Mouse (Mus musculus): ENCODE measurements around the gene Irgc1. TPM values are rescaled to one million over a fixed set of nuclear protein-coding genes. Genes with fewer than 3 reads are reported as not detected.
"Not testable (repeated sequence)": the region's sequence is repeated elsewhere in the genome, so short reads cannot be mapped to it uniquely, and the experiment has no call there.

Irgc1 gene
- under 1 TPM in 1 of 4 experiments, not detected in 3; 0.21 TPM for total RNA-seq (2022)

- DNase-seq (ENCODE audit: low spot score in 2 of 2), result no peak
Observed at GRCm38 (mm10) chr7:24451855-24452311, at the start of gene Irgc1. TSS of gene Irgc1 (minus strand) at chr7:24452297.

DNA sequence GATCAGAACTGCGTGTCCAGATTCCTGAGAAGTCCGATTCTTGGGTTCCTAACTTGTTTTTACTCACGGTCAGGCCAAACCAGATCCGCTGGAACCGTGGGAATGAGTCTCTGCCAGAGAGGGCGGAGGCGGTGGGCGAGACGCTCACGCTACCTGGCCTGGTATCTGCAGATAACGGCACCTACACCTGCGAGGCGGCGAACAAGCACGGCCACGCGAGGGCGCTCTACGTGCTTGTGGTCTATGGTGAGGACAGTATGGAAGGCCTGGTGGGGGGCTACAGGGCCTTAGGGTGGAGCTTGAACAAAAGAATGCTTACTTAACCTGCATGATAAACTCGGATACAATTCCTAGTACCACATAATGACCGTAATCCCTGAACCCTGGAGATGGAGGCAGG lies 49.4 kb upstream of the Irgc1 start:
- no peak for DNase-seq (ENCODE audit: low spot score in 2 of 2)

GRCm38 (mm10) chr7:24500929-24501328 lies 48.8 kb upstream of the Irgc1 start:
- no peak for DNase-seq (ENCODE audit: low spot score in 2 of 2)

DNA sequence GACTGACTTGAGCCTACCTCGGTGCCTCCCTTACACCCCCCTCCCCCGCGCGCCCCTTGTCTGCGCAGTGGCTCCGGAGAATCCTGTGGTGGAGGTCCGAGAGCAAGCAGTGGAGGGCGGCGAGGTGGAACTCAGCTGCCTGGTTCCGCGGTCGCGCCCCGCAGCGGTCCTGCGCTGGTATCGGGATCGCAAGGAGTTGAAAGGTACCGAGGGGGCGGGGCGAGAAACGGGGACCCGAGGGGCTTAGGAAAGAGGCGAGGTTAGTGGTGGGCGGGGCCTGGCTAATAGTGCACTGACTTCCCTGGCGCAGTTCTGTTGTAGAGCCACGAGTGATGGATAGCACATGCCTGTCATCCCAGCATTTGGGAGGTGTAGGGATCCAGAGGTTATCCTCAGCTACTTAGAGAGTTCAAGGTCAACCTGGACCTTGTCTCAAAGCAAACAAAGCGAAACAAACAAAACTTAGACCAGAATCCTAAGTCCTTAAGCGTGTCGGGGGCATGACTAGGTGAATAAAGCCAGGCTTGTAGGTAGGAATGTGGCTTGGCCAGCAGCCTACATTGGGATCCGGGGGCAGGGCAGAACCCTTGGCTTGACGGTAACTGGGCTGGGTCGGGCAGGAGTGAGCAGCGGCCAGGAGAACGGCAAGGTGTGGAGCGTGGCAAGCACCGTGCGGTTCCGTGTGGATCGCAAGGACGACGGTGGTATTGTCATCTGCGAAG lies 47.9 kb upstream of the Irgc1 start:
- no peak for DNase-seq (ENCODE audit: low spot score in 2 of 2)

DNA sequence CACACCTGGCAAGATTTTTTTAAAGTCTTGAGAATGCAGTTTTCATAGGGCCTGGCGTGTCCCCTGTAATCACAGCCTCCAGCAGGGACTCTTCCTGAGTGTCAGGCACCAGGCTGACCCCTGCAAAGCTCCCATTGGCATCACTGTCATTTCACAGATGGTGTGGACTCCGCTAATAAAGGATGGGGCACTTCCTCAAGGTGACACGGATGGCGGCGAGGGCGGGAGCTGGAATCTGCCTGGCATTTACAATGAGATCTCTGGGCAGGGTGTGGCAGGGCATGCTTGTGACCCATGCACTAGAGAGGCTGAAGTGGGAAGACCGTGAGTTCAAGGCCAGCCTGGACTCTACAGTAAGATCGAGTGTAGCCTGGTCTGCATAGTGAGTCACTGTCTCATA lies 36.2 kb upstream of the Irgc1 start:
- DNase-seq (ENCODE audit: low spot score in 2 of 2), result no peak

- DNase-seq (ENCODE audit: low spot score in 2 of 2), result no peak
Observed at GRCm38 (mm10) chr7:24487403-24487802, 35.3 kb upstream of the Irgc1 start.

DNA sequence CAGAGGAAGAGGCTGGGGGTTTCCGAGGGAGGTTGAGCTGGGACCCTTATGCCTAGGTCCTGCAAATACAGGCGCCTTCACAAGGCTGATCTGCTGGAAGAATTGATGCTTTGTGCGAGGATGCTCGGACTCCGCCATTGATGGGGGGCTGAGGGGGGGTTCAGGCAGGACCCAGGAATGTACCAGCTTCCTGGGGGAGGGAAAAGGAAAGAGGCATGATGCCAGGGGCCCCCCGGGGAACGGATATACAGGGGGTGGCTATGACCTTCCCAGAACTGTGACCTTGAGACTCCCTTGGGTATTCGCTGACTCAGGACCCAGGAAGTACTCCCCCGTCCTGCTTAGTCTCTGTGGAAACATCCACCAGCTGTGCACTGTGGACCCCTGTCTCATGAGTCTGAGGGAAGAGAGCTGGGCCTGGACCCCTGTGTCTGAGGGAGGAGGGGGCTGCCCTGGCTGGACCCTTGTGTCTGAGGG lies 34.6 kb upstream of the Irgc1 start:
- no peak for DNase-seq (ENCODE audit: low spot score in 2 of 2)

DNA sequence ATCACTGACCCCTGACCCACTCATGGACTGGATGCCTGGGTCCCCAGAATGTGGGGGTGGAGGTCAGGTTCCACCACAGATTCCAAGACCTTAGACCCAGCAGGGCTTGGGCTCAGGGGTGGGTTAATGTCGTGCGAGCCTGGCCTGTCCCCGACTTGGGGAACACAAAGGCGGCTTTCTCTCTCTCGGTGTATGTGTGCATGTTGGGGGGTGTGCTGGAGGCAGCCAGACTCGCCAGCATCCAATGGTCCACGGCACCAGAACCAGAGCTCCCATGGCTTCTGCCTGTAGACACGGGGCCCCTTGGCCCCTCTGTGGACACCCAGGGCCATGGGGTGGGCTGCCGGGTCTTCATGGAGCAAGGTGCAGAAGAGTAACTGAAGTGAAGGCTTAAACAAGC lies 33.4 kb upstream of the Irgc1 start:
- DNase-seq (ENCODE audit: low spot score in 2 of 2), result no peak

GRCm38 (mm10) chr7:24483291-24483690 lies 31.2 kb upstream of the Irgc1 start:
- not testable (repeated sequence) for DNase-seq (ENCODE audit: low spot score in 2 of 2)

DNA sequence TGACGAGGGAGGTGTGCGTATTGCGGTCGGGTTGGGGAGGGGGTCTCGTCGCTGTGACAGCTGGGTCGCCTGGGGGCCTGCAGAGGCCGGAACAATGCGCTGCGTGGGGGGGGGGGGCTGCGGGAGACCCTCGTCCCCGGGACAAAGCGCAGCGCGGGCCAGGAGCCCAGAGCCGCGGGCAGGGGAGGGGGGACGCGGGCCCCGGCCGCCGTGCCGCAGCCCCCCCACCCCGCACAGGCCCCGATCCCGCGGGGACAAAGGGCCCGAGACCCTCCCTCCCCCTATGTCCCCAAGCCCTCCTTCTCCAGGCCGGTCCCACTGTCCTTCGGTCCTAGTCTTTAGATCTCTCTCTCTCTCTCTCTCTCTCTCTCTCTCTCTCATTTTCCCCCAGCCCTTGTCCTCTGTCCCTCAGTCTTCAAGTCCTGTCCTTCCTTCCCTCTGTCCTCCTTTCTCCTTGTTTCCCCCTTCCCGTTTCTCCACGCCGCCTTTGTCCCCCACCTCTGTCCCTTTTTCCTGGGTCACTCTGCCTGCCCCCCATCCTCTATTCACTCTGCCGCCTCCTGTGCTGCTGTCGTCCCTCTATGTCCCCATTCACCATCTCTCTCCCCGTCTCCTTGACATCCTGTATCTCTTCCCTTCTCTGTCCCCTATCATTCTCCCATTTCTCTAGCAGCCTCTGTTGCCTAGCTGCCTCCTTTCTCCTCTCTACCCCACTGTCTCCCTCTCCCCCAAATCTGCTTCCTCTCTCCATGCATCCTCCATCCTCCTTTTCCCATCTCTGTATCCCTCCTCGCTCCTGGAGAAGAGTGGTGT lies 30.3 kb upstream of the Irgc1 start:
- DNase-seq (ENCODE audit: low spot score in 2 of 2), result no peak

DNA sequence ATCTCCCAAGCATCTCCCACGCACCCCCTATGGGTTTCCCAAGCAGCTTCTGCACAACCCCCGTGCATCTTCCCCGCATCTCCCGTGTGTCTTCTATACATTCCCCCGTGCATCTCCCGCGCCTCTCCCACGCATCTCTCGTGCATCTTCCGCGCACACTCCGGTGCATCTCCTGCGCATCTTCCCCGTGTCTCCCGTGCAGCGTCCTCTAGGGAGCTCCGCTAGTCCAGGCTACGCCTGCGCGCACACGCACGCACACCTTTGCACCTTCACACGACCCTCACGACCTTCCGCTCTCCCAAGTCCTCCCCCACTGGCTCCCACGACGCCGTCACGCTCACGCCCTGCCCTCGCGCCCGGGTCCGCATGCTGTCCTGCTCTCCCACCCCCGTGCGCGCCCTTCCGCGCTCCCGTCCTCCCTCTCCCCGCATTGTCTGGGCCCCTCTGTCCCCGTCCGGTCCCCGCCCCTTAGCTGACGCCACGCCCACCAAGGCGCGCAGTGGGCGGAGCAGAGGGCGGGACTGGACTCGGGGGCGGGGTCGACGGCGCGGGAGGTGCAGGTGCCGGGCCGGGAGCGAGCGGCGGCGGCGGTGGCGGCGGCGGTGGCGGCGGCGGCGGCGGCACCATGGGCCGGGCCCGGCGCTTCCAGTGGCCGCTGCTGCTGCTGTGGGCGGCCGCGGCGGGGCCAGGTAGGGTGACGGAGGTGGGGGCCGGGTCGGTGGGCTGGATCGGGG lies 29.5 kb upstream of the Irgc1 start, which contains the start of gene Cadm4:
Gene Cadm4, plus strand, starts transcription at position 550 of the 734 bp plus-strand sequence.
- DNase-seq (ENCODE audit: low spot score in 2 of 2), result peak; percentile 82 to 86

- no peak for DNase-seq (ENCODE audit: low spot score in 2 of 2)
Observed at GRCm38 (mm10) chr7:24480986-24481473, 28.9 kb upstream of the Irgc1 start.

- peak in 1 of 2 experiments; percentile 77 for DNase-seq (ENCODE audit: low spot score in 2 of 2)
Observed at GRCm38 (mm10) chr7:24480121-24480941, 28.2 kb upstream of the Irgc1 start.

DNA sequence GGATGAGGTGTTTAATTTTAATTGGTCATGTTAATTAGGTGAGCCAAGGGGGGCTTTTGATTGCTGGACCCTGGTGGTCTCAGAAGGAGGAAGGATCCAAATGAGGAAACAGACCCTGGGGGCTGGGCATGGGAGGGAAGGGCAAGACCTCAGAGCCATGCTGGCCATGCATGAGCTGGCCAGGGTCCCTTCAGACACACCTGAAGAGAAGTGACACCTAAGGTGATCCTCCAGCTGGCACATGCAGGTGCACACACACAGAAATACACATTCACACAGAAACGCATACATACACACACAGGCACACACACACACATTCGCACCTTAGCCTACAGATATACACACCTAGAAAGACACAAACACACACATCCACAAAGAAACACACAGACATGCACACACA lies 27.6 kb upstream of the Irgc1 start:
- no peak for DNase-seq (ENCODE audit: low spot score in 2 of 2)

- no peak for DNase-seq (ENCODE audit: low spot score in 2 of 2)
Observed at GRCm38 (mm10) chr7:24478911-24479310, 26.8 kb upstream of the Irgc1 start.

DNA sequence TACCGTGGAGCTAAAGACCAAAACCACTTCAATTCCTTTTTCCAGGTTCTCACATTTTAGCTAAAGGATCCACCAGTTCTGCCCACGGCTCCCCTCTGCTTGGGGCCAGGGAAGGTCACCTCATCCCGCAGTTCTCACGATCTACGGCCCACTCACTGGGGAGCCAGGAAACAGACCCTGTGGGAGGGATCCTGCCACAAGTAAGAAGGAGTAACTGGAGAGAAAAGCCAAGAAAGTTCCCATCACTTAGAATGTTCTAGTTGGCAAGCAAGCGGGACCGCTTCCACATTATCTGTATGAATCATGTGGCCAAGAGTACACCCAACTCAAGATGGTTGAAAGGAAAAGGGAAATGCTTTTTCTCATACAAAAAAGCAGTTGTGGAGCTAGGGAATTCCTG lies 24.8 kb upstream of the Irgc1 start:
- no peak for DNase-seq (ENCODE audit: low spot score in 2 of 2)

- no peak for DNase-seq (ENCODE audit: low spot score in 2 of 2)
Observed at GRCm38 (mm10) chr7:24476338-24476737, 24.2 kb upstream of the Irgc1 start.

DNA sequence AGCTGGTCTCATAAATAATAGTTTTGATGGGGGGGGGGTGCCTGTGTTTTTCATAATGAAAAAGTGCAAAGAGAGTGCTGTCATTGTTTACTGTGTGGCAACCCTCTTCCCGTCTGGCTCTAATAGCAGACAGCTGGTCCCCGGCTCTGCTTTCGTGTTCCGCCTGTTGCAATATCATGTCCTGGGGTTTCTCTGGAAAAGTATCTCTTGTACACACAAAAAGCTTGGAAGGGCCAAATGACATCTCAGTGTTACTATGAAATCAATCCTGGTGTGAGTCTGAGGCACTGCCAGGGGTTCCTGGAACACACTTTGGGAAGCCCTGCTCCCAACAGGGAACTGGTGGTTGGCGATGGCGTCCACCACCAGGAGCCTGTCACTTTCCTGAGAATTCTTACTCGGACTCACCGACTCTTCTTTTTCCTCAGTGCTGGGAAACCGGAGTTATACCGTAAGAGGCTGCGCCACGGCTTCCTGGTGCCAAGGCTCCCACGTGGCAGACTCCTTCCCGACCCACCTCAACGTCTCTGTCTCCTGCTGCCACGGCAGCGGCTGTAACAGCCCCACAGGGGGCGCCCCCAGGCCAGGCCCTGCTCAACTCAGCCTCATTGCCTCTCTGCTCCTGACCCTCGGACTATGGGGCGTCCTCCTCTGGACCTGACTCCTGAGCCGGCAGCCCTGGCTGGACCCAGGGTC lies 22.9 kb upstream of the Irgc1 start:
- DNase-seq (ENCODE audit: low spot score in 2 of 2), result no peak

GRCm38 (mm10) chr7:24473913-24474529 lies 21.9 kb upstream of the Irgc1 start:
- no peak for DNase-seq (ENCODE audit: low spot score in 2 of 2)

GRCm38 (mm10) chr7:24472937-24473336 lies 20.8 kb upstream of the Irgc1 start:
- DNase-seq (ENCODE audit: low spot score in 2 of 2), result no peak
